Mouse (Mus musculus): ENCODE results near the gene Anxa11.

DNA sequence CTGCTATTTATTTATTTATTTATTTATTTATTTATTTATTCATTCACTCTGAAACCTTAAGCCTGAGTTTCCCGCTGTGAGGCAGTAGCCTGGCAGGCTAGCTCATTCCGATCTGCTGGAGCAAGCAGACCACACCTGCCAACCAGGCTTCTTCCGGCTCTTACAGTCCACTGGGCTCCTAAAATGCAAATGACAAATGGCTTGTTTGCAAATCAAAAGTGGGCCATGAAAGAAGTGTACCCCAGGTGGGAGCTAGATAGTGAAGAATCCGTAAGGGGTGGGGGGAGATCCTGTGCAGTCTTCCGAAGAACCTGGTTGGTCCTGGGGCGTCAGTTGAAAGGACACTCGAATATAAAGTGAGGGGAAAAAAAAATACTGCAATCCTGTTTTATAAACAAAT is 995 bp upstream of the Anxa11 start:
- TF ChIP-seq CTCF (IDR thresholded peaks at IDR 0.05; ENCODE audit: insufficient read depth, low read depth, low read length) (no peak), POLR2A (IDR thresholded peaks at IDR 0.05; ENCODE audit: insufficient read depth, low read depth, low read length) (no peak)

All from olfactory bulb, adult 2 months (tissue).